Mouse (Mus musculus): ENCODE results near the gene Ndufc1. TPM values are rescaled to one million over a fixed set of nuclear protein-coding genes. Genes with fewer than 3 reads are reported as not detected.
"Not testable (repeated sequence)": the region's sequence is repeated elsewhere in the genome, so short reads cannot be mapped to it uniquely, and the experiment has no call there.

The Ndufc1 gene
- 15.6 and 41.0 TPM in 2 replicates for polyA plus RNA-seq (2012; ENCODE audit: insufficient read depth, low replicate concordance)

- TF ChIP-seq FLI1 (IDR thresholded peaks at IDR 0.05; ENCODE audit: low read length) (no peak), GATA1 (IDR thresholded peaks at IDR 0.05; ENCODE audit: borderline replicate concordance, low read length) (no peak)
- H3K4me3 ChIP-seq (replicated peaks) = peak within 1 kb of the TSS; percentile 98
- peaks cover 36% of the 10 kb centered on the region for H3K4me1 ChIP-seq
- H3K27me3 ChIP-seq (replicated peaks) = no peaks in the 10 kb centered on the region
- no peaks in the 10 kb centered on the region for H3K9me3 ChIP-seq
- H3K36me3 ChIP-seq (replicated peaks; ENCODE audit: low read length) = peaks cover 32% of the 10 kb centered on the region
Measured at GRCm38 (mm10) chr3:51408561-51409183, at the start of gene Ndufc1. Gene Ndufc1, minus strand, starts transcription at chr3:51408988.

GRCm38 (mm10) chr3:51434871-51435595 lies 26.2 kb upstream of the Ndufc1 start:
- Histone ChIP-seq H3K4me1 (peaks cover 37% of the 10 kb centered on the region), H3K9me3 (no peaks in the 10 kb centered on the region), H3K36me3 (replicated peaks; ENCODE audit: low read length) (peaks cover 36% of the 10 kb centered on the region), H3K27me3 (replicated peaks) (no peaks in the 10 kb centered on the region), H3K4me3 (replicated peaks) (no peak overlapping the region)
- no peak for TF ChIP-seq FLI1 (IDR thresholded peaks at IDR 0.05; ENCODE audit: low read length)
- no peak for TF ChIP-seq GATA1 (IDR thresholded peaks at IDR 0.05; ENCODE audit: borderline replicate concordance, low read length)

GRCm38 (mm10) chr3:51434364-51434763 lies 25.6 kb upstream of the Ndufc1 start:
- not testable (repeated sequence) for H3K9me3 ChIP-seq; H3K4me3 ChIP-seq (replicated peaks); H3K27me3 ChIP-seq (replicated peaks)
- peaks cover 33% of the 10 kb centered on the region for H3K4me1 ChIP-seq
- peaks cover 33% of the 10 kb centered on the region for H3K36me3 ChIP-seq (replicated peaks; ENCODE audit: low read length)

- Histone ChIP-seq H3K4me3 (replicated peaks) (no peak overlapping the region), H3K9me3 (no peaks in the 10 kb centered on the region), H3K36me3 (replicated peaks; ENCODE audit: low read length) (peaks cover 6% of the 10 kb centered on the region), H3K27me3 (replicated peaks) (no peaks in the 10 kb centered on the region), H3K4me1 (peaks cover 48% of the 10 kb centered on the region)
- TF ChIP-seq GATA1 (IDR thresholded peaks at IDR 0.05; ENCODE audit: borderline replicate concordance, low read length) = no peak
- no peak for TF ChIP-seq FLI1 (IDR thresholded peaks at IDR 0.05; ENCODE audit: low read length)
Measured at GRCm38 (mm10) chr3:51425394-51425793, 16.6 kb upstream of the Ndufc1 start.

- Histone ChIP-seq H3K9me3 (no peaks in the 10 kb centered on the region), H3K4me1 (peaks cover 63% of the 10 kb centered on the region), H3K27me3 (replicated peaks) (no peaks in the 10 kb centered on the region), H3K4me3 (replicated peaks) (no peak overlapping the region), H3K36me3 (replicated peaks; ENCODE audit: low read length) (peaks cover 6% of the 10 kb centered on the region)
- no peak for TF ChIP-seq FLI1 (IDR thresholded peaks at IDR 0.05; ENCODE audit: low read length)
- no peak for TF ChIP-seq GATA1 (IDR thresholded peaks at IDR 0.05; ENCODE audit: borderline replicate concordance, low read length)
Measured at GRCm38 (mm10) chr3:51421921-51422320, 13.1 kb upstream of the Ndufc1 start.

- H3K27me3 ChIP-seq (replicated peaks) = no peaks in the 10 kb centered on the region
- H3K36me3 ChIP-seq (replicated peaks; ENCODE audit: low read length) = peaks cover 2% of the 10 kb centered on the region
- H3K4me3 ChIP-seq (replicated peaks) = peak overlapping the region; percentile 23
- H3K9me3 ChIP-seq = no peaks in the 10 kb centered on the region
- TF ChIP-seq FLI1 (IDR thresholded peaks at IDR 0.05; ENCODE audit: low read length) (no peak), GATA1 (IDR thresholded peaks at IDR 0.05; ENCODE audit: borderline replicate concordance, low read length) (no peak)
- peaks cover 72% of the 10 kb centered on the region for H3K4me1 ChIP-seq
Measured at GRCm38 (mm10) chr3:51417966-51418365, 9.2 kb upstream of the Ndufc1 start.

GRCm38 (mm10) chr3:51417485-51417884 lies 8.7 kb upstream of the Ndufc1 start:
- Histone ChIP-seq H3K4me3 (replicated peaks) (peak overlapping the region; percentile 92), H3K4me1 (peaks cover 72% of the 10 kb centered on the region), H3K36me3 (replicated peaks; ENCODE audit: low read length) (peaks cover 2% of the 10 kb centered on the region), H3K27me3 (replicated peaks) (no peaks in the 10 kb centered on the region), H3K9me3 (no peaks in the 10 kb centered on the region)
- no peak for TF ChIP-seq GATA1 (IDR thresholded peaks at IDR 0.05; ENCODE audit: borderline replicate concordance, low read length)
- no peak for TF ChIP-seq FLI1 (IDR thresholded peaks at IDR 0.05; ENCODE audit: low read length)

GRCm38 (mm10) chr3:51417135-51417458 lies 8.3 kb upstream of the Ndufc1 start:
- H3K4me1 ChIP-seq = peaks cover 72% of the 10 kb centered on the region
- no peaks in the 10 kb centered on the region for H3K9me3 ChIP-seq
- no peak for TF ChIP-seq FLI1 (IDR thresholded peaks at IDR 0.05; ENCODE audit: low read length)
- no peak for TF ChIP-seq GATA1 (IDR thresholded peaks at IDR 0.05; ENCODE audit: borderline replicate concordance, low read length)
- no peaks in the 10 kb centered on the region for H3K27me3 ChIP-seq (replicated peaks)
- peak overlapping the region; percentile 92 for H3K4me3 ChIP-seq (replicated peaks)
- H3K36me3 ChIP-seq (replicated peaks; ENCODE audit: low read length) = peaks cover 2% of the 10 kb centered on the region

- Histone ChIP-seq H3K9me3 (no peaks in the 10 kb centered on the region), H3K27me3 (replicated peaks) (no peaks in the 10 kb centered on the region), H3K4me3 (replicated peaks) (peak overlapping the region; percentile 92), H3K4me1 (peaks cover 66% of the 10 kb centered on the region), H3K36me3 (replicated peaks; ENCODE audit: low read length) (peaks cover 2% of the 10 kb centered on the region)
- no peak for TF ChIP-seq FLI1 (IDR thresholded peaks at IDR 0.05; ENCODE audit: low read length)
- TF ChIP-seq GATA1 (IDR thresholded peaks at IDR 0.05; ENCODE audit: borderline replicate concordance, low read length) = no peak
Measured at GRCm38 (mm10) chr3:51416364-51417134, 7.8 kb upstream of the Ndufc1 start.

- Histone ChIP-seq H3K4me3 (replicated peaks) (peak overlapping the region; percentile 92), H3K36me3 (replicated peaks; ENCODE audit: low read length) (peaks cover 2% of the 10 kb centered on the region), H3K27me3 (replicated peaks) (no peaks in the 10 kb centered on the region), H3K4me1 (peaks cover 62% of the 10 kb centered on the region), H3K9me3 (no peaks in the 10 kb centered on the region)
- TF ChIP-seq GATA1 (IDR thresholded peaks at IDR 0.05; ENCODE audit: borderline replicate concordance, low read length) (no peak), FLI1 (IDR thresholded peaks at IDR 0.05; ENCODE audit: low read length) (no peak)
Measured at GRCm38 (mm10) chr3:51416073-51416363, 7.2 kb upstream of the Ndufc1 start.

All from megakaryocyte, embryonic 14.5 days (primary cell).